Mouse (Mus musculus): ENCODE measurements at regions not wholly inside any gene's neighbourhood (a gene's known extent, or its start where the extent isn't known, plus 50 kb on each side); places are given as distances from the start of the nearest gene placed in this dataset.

GRCm38 (mm10) chr19:14772794-14773193, 174.9 kb upstream of the Tle4 start:
- DNase-seq = no peak

DNA sequence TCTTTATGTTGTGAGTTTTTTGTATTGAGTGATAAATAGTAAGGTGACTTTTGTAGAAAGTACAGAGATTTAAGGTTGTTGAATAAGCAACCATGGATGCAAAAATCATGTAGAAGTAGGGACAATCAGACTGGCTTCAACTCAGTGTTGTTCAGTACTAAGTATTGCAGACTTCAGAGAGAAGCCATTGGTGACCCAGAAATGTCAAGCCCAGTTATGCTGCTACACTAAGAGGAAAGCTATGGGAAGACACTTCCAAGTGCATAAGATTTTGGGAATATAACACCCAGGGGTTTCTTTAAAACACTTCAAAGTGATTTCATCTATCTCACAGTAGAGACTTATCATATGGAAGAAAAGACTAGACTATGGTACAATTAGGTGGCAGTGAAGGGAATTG, 154.8 kb upstream of the Tle4 start:
- DNase-seq = no peak

DNA sequence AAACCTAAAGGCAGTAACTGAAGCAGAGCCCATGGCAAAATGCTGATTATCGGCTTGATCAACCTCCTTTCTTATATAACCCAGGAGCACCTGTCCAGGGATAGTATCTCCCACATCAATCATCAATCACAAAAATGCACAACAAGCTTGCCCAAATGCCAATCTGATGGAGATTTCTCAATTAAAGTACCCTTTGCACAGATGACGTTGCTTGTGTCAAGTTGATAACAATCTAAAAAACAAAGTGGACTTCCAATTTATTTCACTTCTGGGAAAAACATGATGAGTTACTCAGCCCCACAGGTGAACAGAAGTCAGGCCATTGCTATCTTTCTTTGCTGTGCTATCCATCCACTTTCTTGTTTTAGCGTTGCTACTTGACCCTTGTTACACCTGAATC, 144.5 kb upstream of the Tle4 start:
- DNase-seq = no peak

DNA sequence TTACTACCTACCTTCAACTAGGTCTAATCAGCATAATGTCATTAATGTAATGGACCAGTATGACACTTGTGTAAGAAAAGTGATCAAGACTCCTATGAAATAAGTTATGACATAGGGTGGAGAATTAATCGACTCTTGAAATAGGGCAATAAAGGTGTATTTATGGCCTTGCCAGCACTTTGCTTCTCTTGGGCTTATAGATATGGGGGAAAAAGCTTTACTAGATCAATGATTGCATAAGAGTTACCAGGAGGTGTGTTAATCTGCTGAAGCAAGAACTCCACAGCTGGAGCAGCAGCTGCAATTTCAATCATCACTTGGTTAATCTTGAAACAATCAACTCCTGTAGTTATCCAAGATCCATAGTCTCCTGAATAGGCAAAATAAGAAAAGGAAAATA, 143.1 kb upstream of the Tle4 start:
- DNase-seq = no peak

GRCm38 (mm10) chr19:14740139-14740538, 142.3 kb upstream of the Tle4 start:
- no peak for DNase-seq

DNA sequence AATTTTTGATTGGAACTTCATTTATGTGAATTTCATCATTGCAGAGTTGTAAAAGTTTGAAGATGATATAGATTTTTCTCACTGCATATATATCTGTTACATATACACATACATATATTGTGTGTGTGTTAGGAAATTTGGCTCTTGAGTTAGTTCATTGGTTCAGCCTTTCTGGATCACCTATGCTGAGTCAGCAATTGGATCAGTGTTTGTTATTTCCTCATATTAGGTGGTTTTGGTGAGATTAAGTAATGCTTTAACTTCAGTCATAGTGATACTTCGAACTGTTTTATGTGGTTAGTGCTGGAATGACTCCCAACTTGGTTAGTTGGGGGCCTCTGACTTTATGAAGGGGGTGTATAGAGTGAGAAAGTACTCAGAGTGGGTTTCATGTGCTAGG, 138.7 kb upstream of the Tle4 start:
- DNase-seq = no peak

- DNase-seq = no peak
Observed at GRCm38 (mm10) chr19:14725329-14725728, 127.5 kb upstream of the Tle4 start.

- no peak for DNase-seq
Observed at GRCm38 (mm10) chr19:14724637-14725036, 126.8 kb upstream of the Tle4 start.

DNA sequence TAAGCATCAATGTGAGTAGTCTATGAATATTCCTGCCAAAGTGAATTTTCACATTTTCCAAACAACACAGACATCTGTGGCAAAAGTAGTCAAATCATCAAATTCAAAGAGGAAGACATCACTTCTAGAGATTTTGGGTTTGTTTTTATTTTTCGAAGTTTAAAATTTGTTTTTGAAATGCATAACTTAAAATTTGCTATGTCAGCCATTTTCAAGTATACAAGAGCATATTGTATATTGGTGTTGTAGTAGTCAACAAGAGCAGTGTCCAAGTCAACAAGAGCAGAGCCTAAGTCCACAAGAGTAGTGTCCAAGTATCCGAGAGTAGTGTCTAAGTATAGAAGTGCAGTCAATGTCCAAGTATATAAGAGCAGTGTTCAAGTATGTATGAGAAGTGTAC, 107.9 kb upstream of the Tle4 start:
- DNase-seq = no peak

GRCm38 (mm10) chr19:14701116-14701515, 103.3 kb upstream of the Tle4 start:
- DNase-seq = no peak

DNA sequence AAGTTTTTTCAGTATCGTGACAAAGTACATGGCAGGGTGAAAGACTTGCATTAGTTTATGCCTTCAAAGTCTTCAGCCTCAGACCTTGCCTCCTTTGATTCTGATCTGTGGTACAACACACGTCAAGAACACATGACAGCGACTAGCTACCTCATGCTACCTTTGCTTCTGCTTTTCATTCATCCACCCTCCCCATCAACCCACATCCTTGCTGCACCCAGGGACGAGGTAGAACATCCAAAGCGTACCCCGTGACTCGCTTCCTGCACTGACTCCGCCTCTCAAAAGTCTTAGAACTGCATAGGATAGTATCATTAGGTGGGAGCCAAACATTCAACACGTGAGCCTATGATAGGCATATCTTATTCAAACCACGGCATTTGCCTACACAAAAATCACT, 97.5 kb upstream of the Tle4 start:
- no peak for DNase-seq

DNA sequence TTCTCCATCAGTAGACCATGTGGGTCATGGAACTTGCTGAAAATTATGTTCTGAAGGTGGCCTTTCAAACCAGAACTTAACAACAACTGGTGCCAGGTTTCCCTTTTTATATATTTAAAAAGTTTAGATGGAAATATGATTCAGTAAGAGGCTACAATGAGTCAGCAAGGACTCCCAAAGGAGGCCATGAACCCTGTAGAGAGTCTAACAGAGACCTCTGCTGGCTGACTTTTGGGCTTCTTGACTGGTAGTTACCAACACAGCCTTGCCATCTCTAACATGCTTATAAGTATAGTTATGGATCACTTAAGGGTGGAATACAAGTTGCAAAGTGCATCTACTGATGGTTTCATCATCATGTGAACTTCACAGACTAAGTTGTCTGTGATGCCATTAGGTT, 94.3 kb upstream of the Tle4 start:
- DNase-seq = peak; percentile 2 to 8

- DNase-seq = no peak
Observed at GRCm38 (mm10) chr19:14685628-14686027, 87.8 kb upstream of the Tle4 start.

- no peak for DNase-seq
Observed at GRCm38 (mm10) chr19:14684669-14685068, 86.8 kb upstream of the Tle4 start.

GRCm38 (mm10) chr19:14681306-14681705, 83.5 kb upstream of the Tle4 start:
- DNase-seq = no peak

- no peak for DNase-seq
Observed at GRCm38 (mm10) chr19:14679776-14680175, 81.9 kb upstream of the Tle4 start.

DNA sequence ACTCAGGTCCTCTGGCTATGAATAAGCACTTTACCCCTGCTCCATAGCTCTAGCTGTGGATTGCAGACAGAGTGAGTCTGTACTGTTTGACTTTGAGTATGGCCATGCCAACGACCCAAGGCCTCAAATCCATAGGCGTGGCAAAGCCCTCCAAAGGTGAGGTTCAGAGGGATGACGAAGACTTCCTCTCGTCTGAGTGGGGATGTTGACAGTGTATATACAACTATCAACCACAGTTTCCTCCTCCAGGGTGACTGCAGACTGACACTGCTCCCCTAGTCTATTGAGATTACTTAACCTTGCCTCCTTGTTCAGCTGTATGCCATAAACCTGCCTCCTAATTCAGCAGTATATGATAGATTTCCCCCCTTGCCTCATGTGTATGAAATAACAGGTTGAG, 80.7 kb upstream of the Tle4 start:
- no peak for DNase-seq

DNA sequence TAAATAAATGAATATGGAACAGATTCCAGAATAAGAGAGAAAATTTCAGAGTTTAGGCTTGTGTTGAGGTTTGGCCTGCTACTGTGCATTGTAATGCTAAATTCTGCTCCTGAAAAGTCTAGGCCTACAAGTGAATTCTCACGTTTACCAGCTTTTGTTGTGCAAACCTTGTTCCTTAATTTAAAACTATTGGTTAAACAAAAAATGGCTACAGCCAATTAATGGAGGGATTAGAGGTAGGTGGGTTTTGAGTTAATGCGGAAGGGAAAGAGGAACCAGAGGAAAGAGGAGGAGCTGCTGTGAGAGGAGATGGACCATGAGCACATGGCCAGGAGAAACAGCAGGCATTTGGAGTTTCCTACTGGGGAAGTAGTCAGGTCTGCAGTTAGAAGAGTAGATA, 79.1 kb upstream of the Tle4 start:
- no peak for DNase-seq

- no peak for DNase-seq
Observed at GRCm38 (mm10) chr19:14670821-14671104, 72.9 kb upstream of the Tle4 start.

GRCm38 (mm10) chr19:14670078-14670820, 72.4 kb upstream of the Tle4 start:
- DNase-seq = no peak

GRCm38 (mm10) chr19:14668512-14669181, 70.8 kb upstream of the Tle4 start:
- no peak for DNase-seq

DNA sequence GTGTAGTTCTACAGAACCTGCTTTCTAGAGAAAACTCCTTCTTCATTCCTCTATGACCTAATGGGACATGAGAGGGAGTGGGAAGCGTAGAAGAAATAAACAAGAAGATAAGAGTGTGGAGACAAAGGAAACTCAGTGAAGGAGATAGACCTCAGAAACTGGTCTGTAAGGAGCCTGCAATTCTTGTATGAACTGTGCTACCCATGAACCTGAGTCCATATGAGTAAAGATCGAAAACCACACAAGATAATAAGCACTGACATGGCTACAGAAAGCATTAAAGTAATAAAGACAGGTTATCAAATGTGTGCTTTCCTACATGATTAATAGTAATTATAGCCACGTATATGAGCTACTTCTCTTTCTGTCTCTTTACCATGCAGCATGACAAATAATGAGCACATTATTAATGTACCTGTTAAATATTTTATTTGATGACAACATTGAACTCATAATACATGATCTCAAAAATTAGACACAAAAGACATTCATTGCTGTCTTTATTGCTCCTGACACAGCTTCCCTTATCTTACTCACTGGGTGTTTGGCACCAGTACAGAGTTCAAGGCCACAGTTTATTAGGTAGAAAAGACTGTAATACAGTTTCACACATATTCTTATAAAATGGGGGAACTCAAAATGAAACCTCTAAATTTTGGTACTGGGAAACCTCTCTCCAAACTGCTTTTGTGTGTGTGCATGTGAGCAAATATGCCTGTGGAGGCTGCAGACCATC, 67.0 kb upstream of the Tle4 start:
- no peak for DNase-seq

- DNase-seq = no peak
Observed at GRCm38 (mm10) chr19:14664096-14664586, 66.3 kb upstream of the Tle4 start.

GRCm38 (mm10) chr19:14663350-14663749, 65.5 kb upstream of the Tle4 start:
- DNase-seq = no peak

Data from cerebellum, adult 18-20 months (tissue).